Mouse (Mus musculus): ENCODE measurements around the gene Has1.

GRCm38 (mm10) chr17:17830731-17831130 is 24.3 kb downstream of the Has1 start:
- no peak for TF ChIP-seq CTCF (IDR thresholded peaks at IDR 0.05; ENCODE audit: borderline replicate concordance, control insufficient read depth, extremely low read depth, insufficient read depth, low read length, poor library complexity)
- no peak for TF ChIP-seq POLR2A (IDR thresholded peaks at IDR 0.05; ENCODE audit: control insufficient read depth, extremely low read depth, insufficient read depth, low read length, poor library complexity)
